Comparison of ENCODE assay signal across 8 mouse cellular contexts in genomic region chr9:59486076-59486518, GRCm38 (mm10). TPM values are rescaled to one million over a fixed set of nuclear protein-coding genes. Genes with fewer than 3 reads are reported as not detected.
DNase-seq lines count a peak whose midpoint lies in the region; ATAC-seq and TF ChIP-seq lines count a peak whose summit lies in the region.

No protein-coding gene starts in this region.

- TF ChIP-seq CTCF in heart, adult 2 months (IDR thresholded peaks at IDR 0.05) = no peak

- no peak for TF ChIP-seq EP300 in heart, adult 2 months (IDR thresholded peaks at IDR 0.05; ENCODE audit: insufficient read depth, low read depth, low read length)

- peak overlapping the region; percentile 100 for H3K9ac ChIP-seq in heart, adult 2 months (ENCODE audit: low read depth, low read length)
- peak overlapping the region; percentile 98 for H3K9ac ChIP-seq in hindbrain, embryonic 13.5 days

- no peak for TF ChIP-seq POLR2A in heart, adult 2 months (IDR thresholded peaks at IDR 0.05; ENCODE audit: insufficient read depth, low read depth, low read length)

- H3K27me3 ChIP-seq in heart, adult 2 months (ENCODE audit: control insufficient read depth, insufficient read depth, low read length) = no peaks in the 10 kb centered on the region
- no peaks in the 10 kb centered on the region for H3K27me3 ChIP-seq in hindbrain, embryonic 13.5 days

- WGBS in heart, adult 2 months = under 1% methylated on average over 70 of the region's 71 CpGs
- WGBS in hindbrain, embryonic 13.5 days = under 1% methylated on average over 57 of the region's 71 CpGs

- peaks cover 3% of the 10 kb centered on the region; the same call in 1 of the 2 replicates for H3K79me2 ChIP-seq in heart, adult 2 months (replicated peaks; ENCODE audit: control insufficient read depth, insufficient read depth, low read length)

- DNase-seq in heart, adult 2 months = no peak
- no peak for DNase-seq in heart, postnatal 10 days
- DNase-seq in urinary bladder, postnatal 10 days (ENCODE audit: low spot score) = peak; percentile 11
- no peak for DNase-seq in urinary bladder, postnatal 36 days (ENCODE audit: low spot score in 2 of 2)
- DNase-seq in ovary, postnatal 14 days (ENCODE audit: low spot score) = no peak
- DNase-seq in layer of hippocampus, adult 11-12 months (ENCODE audit: low spot score) = no peak

- H3K4me2 ChIP-seq in hindbrain, embryonic 13.5 days = peak overlapping the region; percentile 95

- peak; percentile 77 for ATAC-seq in hindbrain, embryonic 13.5 days (ENCODE audit: low FRiP score)
- peak; percentile 5; the same call in 1 of the 2 replicates for ATAC-seq in megakaryocyte progenitor cell, adult 5-6 weeks (replicated peaks; ENCODE audit: poor library complexity)

- peak overlapping the region; percentile 87 for H3K4me3 ChIP-seq in heart, adult 2 months
- peak overlapping the region; percentile 99 for H3K4me3 ChIP-seq in hindbrain, embryonic 13.5 days

- H3K4me1 ChIP-seq in heart, adult 2 months (ENCODE audit: control insufficient read depth, insufficient read depth, low read length) = peaks cover 3% of the 10 kb centered on the region
- peaks cover 23% of the 10 kb centered on the region for H3K4me1 ChIP-seq in hindbrain, embryonic 13.5 days (replicated peaks)

- peaks cover 17% of the 10 kb centered on the region for H3K36me3 ChIP-seq in heart, adult 2 months (ENCODE audit: control insufficient read depth, insufficient read depth, low read length)
- no peaks in the 10 kb centered on the region for H3K36me3 ChIP-seq in hindbrain, embryonic 13.5 days

- intact Hi-C loops in heart, adult 2 months (cut with DNase I) = loop anchor here (1.0 to 10.0 kb wide), 5 partner anchors 61 to 171 kb away; partner anchors contain the start of genes Bbs4 and Pkm
- intact Hi-C loops in heart, postnatal 10 days (cut with DNase I) = loop anchor here (2.0 to 5.0 kb wide), 4 partner anchors 55 to 194 kb away; partner anchors contain the start of genes Adpgk, Bbs4 and Pkm

- peak overlapping the region; percentile 94 for H3K27ac ChIP-seq in heart, adult 2 months
- peak overlapping the region; percentile 100 for H3K27ac ChIP-seq in hindbrain, embryonic 13.5 days

- no peaks in the 10 kb centered on the region for H3K9me3 ChIP-seq in hindbrain, embryonic 13.5 days

RNA-seq across cellular contexts. Expression of gene Arih1, which starts 0.3 kb away (rescaled TPM):
- total RNA-seq in heart, adult 2 months (2021) = 10 to 100 TPM; 79.2 to 88.7 TPM
- polyA plus RNA-seq in heart, adult 2 months (2012; rRNA removed) = 15.8 and 36.9 TPM in 2 replicates
- 10 to 100 TPM; 83.9 to 90.7 TPM for total RNA-seq in heart, postnatal 10 days (2021)
- polyA plus RNA-seq in hindbrain, embryonic 13.5 days (2015; fragmentation: Nextera tagmentation; extraction: Ambion mirVana) = 15.6 and 17.1 TPM in 2 replicates
- total RNA-seq in megakaryocyte progenitor cell, adult 5-6 weeks (2015) = 91.4 and 102 TPM in 2 replicates
- total RNA-seq in megakaryocyte progenitor cell, adult 5-6 weeks (2017) = 87.9 and 105 TPM in 2 replicates

RNA-seq across cellular contexts. Expression of gene Hexa, which starts 53.2 kb away (rescaled TPM):
- total RNA-seq in heart, adult 2 months (2021) = 10 to 100 TPM; 46.9 to 51.7 TPM
- 50.6 and 64.4 TPM in 2 replicates for polyA plus RNA-seq in heart, adult 2 months (2012; rRNA removed)
- 10 to 100 TPM; 33.1 to 38.1 TPM for total RNA-seq in heart, postnatal 10 days (2021)
- 59.1 and 60.8 TPM in 2 replicates for polyA plus RNA-seq in hindbrain, embryonic 13.5 days (2015; fragmentation: Nextera tagmentation; extraction: Ambion mirVana)
- 98.6 and 103 TPM in 2 replicates for total RNA-seq in megakaryocyte progenitor cell, adult 5-6 weeks (2015)
- total RNA-seq in megakaryocyte progenitor cell, adult 5-6 weeks (2017) = 168 and 210 TPM in 2 replicates

RNA-seq across cellular contexts. Expression of gene Tmem202, which starts 53.5 kb away (rescaled TPM):
- under 1 TPM; 0.37 to 0.84 TPM for total RNA-seq in heart, adult 2 months (2021)
- polyA plus RNA-seq in heart, adult 2 months (2012; rRNA removed) = 0.16 and 0.29 TPM in 2 replicates
- total RNA-seq in heart, postnatal 10 days (2021) = under 1 TPM; 0.22 to 0.31 TPM
- polyA plus RNA-seq in hindbrain, embryonic 13.5 days (2015; fragmentation: Nextera tagmentation; extraction: Ambion mirVana) = 0.71 and 0.96 TPM in 2 replicates
- total RNA-seq in megakaryocyte progenitor cell, adult 5-6 weeks (2015) = 0.17 TPM in 1 of 2 replicates, not detected in the other
- not detected in 2 replicates for total RNA-seq in megakaryocyte progenitor cell, adult 5-6 weeks (2017)
